Mouse (Mus musculus) large intestine, adult 2 months (tissue): ENCODE measurements around the gene Rad23b. TPM values are rescaled to one million over a fixed set of nuclear protein-coding genes. Genes with fewer than 3 reads are reported as not detected.

Experiments
- DNase-seq: peaks from one replicate; pipeline ENCODE4 v3.0.0-alpha.2; 2012; ENCODE audit warnings: low read depth, low spot score
- WGBS: fragments of 180-500 bp; shearing (Covaris S2); methylation state at CpG from one replicate; pipeline ENCODE4 v1.1.7; 2018; 5-methylcytosine and 5-hydroxymethylcytosine counted together
- polyA plus RNA-seq: library from polyadenylated mRNA; depleted of rRNA; stranded (reverse); fragments of >200 nt; gene quantifications from 2 replicates; pipeline ENCODE4 v1.2.3, GENCODE M21; 2012; rRNA removed

Rad23b gene
- polyA plus RNA-seq, 1 experiment, result 116 TPM

DNA sequence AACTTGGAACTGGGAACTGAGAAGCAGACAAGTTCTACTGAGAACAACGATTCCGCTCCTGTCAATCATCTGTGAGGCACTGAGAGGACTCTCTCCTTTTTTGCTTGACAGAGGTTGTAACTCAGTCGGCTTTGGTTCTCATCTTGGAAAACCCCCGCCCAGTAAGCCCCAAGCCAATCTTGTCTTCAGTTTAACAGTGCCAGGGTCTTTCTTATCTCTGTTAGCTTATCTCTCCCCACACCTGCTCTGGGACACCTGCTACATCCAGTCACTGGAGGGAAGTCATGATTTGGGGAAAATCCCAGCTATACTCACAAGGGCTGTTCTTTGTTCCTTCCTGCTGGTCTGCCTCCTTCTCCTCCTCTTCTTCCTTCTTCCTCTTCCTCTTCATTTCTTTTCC is 76.4 kb downstream of the Rad23b start:
- WGBS, result 28% methylated on average over 4 of the region's 4 CpGs
- peak; percentile 7 for DNase-seq

Other genes with a start within 250 kb of the Rad23b start
- gene Klf4, start 182.4 kb downstream of the Rad23b start, polyA plus RNA-seq, result 76.3 and 188 TPM in 2 replicates